Mouse (Mus musculus) C2C12 (cell line): ENCODE results near the gene Tmem178b.

Experiments
- CTCF ChIP-seq: IDR thresholded peaks from one replicate; pipeline ENCODE4 v1.5.1; 2011; ENCODE audit not compliant: control insufficient read depth, insufficient read depth, insufficient read length
- MAX ChIP-seq: IDR thresholded peaks from one replicate; pipeline ENCODE4 v1.6.1; 2011; ENCODE audit warnings: mild to moderate bottlenecking, control low read depth
- MYOG ChIP-seq: IDR thresholded peaks from one replicate; pipeline ENCODE4 v1.6.1; 2011; ENCODE audit not compliant: control insufficient read depth, insufficient read length; ENCODE audit errors: extremely low read depth
- USF1 ChIP-seq: IDR thresholded peaks from one replicate; pipeline ENCODE4 v1.6.1; 2011; ENCODE audit warnings: low read depth, mild to moderate bottlenecking, control low read depth, moderate library complexity

DNA sequence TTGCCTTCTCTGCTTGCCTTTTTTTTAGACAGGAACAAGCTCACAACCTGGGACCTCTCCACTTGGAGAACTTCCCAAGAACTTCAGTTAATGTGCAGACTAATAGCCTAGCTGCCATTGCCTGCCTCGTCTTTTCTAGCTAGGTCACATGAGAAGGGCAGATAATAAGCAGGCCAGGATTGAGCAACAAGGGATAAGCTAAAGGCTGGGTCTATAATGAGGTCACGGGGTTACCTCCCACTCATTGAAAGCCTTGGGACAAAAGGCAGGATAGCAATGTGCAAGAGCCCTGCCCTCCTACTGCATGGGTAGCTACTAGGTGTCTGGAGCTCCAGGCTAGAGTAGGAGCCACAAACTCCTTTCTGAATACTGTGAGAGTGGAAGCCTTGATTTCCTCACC is 336.1 kb downstream of the Tmem178b start:
- TF ChIP-seq CTCF (no peak), MYOG (no peak), USF1 (no peak), MAX (no peak)
